9 mouse cellular contexts compared by ENCODE assay signal in genomic region chr2:147738307-147738872, GRCm38 (mm10).
DNase-seq lines count a peak whose midpoint lies in the region; ATAC-seq and TF ChIP-seq lines count a peak whose summit lies in the region.
"Had no signal": no experiment of that assay in that cellular context is flagged by ENCODE, and none has a peak within 500 bp of the region (broad histone marks: within the 10 kb centered on the region; RNA-seq: fewer than 3 reads in every experiment).

No protein-coding gene starts in this region.

- 39% methylated on average over 10 of the region's 10 CpGs for WGBS in intestine, postnatal 0 days
- WGBS in intestine, embryonic 16.5 days, result 35% methylated on average over 10 of the region's 10 CpGs
- 40% methylated on average over 10 of the region's 10 CpGs for WGBS in hindbrain, embryonic 16.5 days

- no peak overlapping the region for H3K4me3 ChIP-seq in intestine, postnatal 0 days (ENCODE audit: low read depth, low read length)
- no peak overlapping the region for H3K4me3 ChIP-seq in intestine, embryonic 16.5 days (ENCODE audit: low read length)
- no peak overlapping the region for H3K4me3 ChIP-seq in hindbrain, embryonic 16.5 days (ENCODE audit: low read length)
- H3K4me3 ChIP-seq: embryonic facial prominence, embryonic 12.5 days had no signal

- peak; percentile 92 for TF ChIP-seq CTCF in intestine, postnatal 0 days (IDR thresholded peaks at IDR 0.05; ENCODE audit: low read depth)

- H3K27ac ChIP-seq in intestine, postnatal 0 days (ENCODE audit: low read depth, low read length), result no peak overlapping the region
- H3K27ac ChIP-seq in intestine, embryonic 16.5 days (ENCODE audit: low read length), result no peak overlapping the region
- no peak overlapping the region for H3K27ac ChIP-seq in hindbrain, embryonic 16.5 days (ENCODE audit: low read depth, low read length)
- H3K27ac ChIP-seq: embryonic facial prominence, embryonic 12.5 days had no signal

- no peak for ATAC-seq in intestine, postnatal 0 days
- ATAC-seq in intestine, embryonic 16.5 days, result no peak
- ATAC-seq in hindbrain, embryonic 16.5 days, result peak; percentile 56; the same call in 1 of the 2 replicates

- no peak overlapping the region for H3K9ac ChIP-seq in intestine, postnatal 0 days (ENCODE audit: low read depth, low read length)
- no peak overlapping the region for H3K9ac ChIP-seq in intestine, embryonic 16.5 days (ENCODE audit: low read depth, low read length)
- no peak overlapping the region for H3K9ac ChIP-seq in hindbrain, embryonic 16.5 days (ENCODE audit: low read depth, low read length)
- H3K9ac ChIP-seq: embryonic facial prominence, embryonic 12.5 days had no signal

- no peaks in the 10 kb centered on the region for H3K36me3 ChIP-seq in intestine, postnatal 0 days (ENCODE audit: control insufficient read depth, insufficient read depth)
- no peaks in the 10 kb centered on the region for H3K36me3 ChIP-seq in intestine, embryonic 16.5 days (ENCODE audit: control insufficient read depth, insufficient read depth, low read length)
- H3K36me3 ChIP-seq in hindbrain, embryonic 16.5 days (ENCODE audit: control insufficient read depth, insufficient read depth, low read length), result no peaks in the 10 kb centered on the region
- H3K36me3 ChIP-seq: embryonic facial prominence, embryonic 12.5 days had no signal

- intact Hi-C loops in left cerebral cortex, postnatal 25 days (cut with DNase I), result loop anchor here (2.0 to 5.0 kb wide), 2 partner anchors 306 to 360 kb away; no protein-coding TSS in a partner anchor

- no peaks in the 10 kb centered on the region for H3K9me3 ChIP-seq in intestine, postnatal 0 days (ENCODE audit: control insufficient read depth)
- H3K9me3 ChIP-seq in intestine, embryonic 16.5 days (ENCODE audit: control insufficient read depth, low read length), result no peaks in the 10 kb centered on the region
- H3K9me3 ChIP-seq in hindbrain, embryonic 16.5 days (ENCODE audit: control insufficient read depth, low read length), result no peaks in the 10 kb centered on the region
- H3K9me3 ChIP-seq: embryonic facial prominence, embryonic 12.5 days had no signal

- H3K27me3 ChIP-seq in intestine, postnatal 0 days (replicated peaks; ENCODE audit: control insufficient read depth, insufficient read depth, low read length), result no peaks in the 10 kb centered on the region
- no peaks in the 10 kb centered on the region for H3K27me3 ChIP-seq in intestine, embryonic 16.5 days (replicated peaks; ENCODE audit: control insufficient read depth, insufficient read depth, low read length)
- H3K27me3 ChIP-seq in hindbrain, embryonic 16.5 days (replicated peaks; ENCODE audit: control insufficient read depth, insufficient read depth, low read length), result no peaks in the 10 kb centered on the region
- H3K27me3 ChIP-seq: embryonic facial prominence, embryonic 12.5 days had no signal

- H3K4me2 ChIP-seq in intestine, postnatal 0 days (replicated peaks; ENCODE audit: low read depth), result no peak overlapping the region
- H3K4me2 ChIP-seq in intestine, embryonic 16.5 days (ENCODE audit: low read depth, low read length), result no peak overlapping the region
- H3K4me2 ChIP-seq in hindbrain, embryonic 16.5 days (ENCODE audit: low read length), result no peak overlapping the region
- H3K4me2 ChIP-seq: embryonic facial prominence, embryonic 12.5 days had no signal

- no peaks in the 10 kb centered on the region for H3K4me1 ChIP-seq in intestine, postnatal 0 days (replicated peaks; ENCODE audit: control insufficient read depth, insufficient read depth, low read length)
- no peaks in the 10 kb centered on the region for H3K4me1 ChIP-seq in intestine, embryonic 16.5 days (ENCODE audit: control insufficient read depth, insufficient read depth, low read length)
- no peaks in the 10 kb centered on the region for H3K4me1 ChIP-seq in hindbrain, embryonic 16.5 days (ENCODE audit: control insufficient read depth, insufficient read depth, low read depth, low read length)
- H3K4me1 ChIP-seq: embryonic facial prominence, embryonic 12.5 days had no signal

- peak; percentile 79 for DNase-seq in NIH3T3 (ENCODE audit: low read depth)
- DNase-seq in embryo, embryonic 11.5 days (ENCODE audit: low read depth, low spot score), result peak; percentile 34
- DNase-seq in left cerebral cortex, postnatal 25 days (ENCODE audit: low spot score in 2 of 2), result peak; percentile 54 to 71
- DNase-seq in neural tube, embryonic 10.5 days (ENCODE audit: extremely low spot score, low spot score), result peak; percentile 22
- no peak for DNase-seq in urinary bladder, postnatal 10 days (ENCODE audit: low spot score)
